Mouse (Mus musculus): ENCODE results near the gene Olfr770. TPM values are rescaled to one million over a fixed set of nuclear protein-coding genes. Genes with fewer than 3 reads are reported as not detected.
"Not testable (repeated sequence)": the region's sequence is repeated elsewhere in the genome, so short reads cannot be mapped to it uniquely, and the experiment has no call there.

Olfr770 gene
- total RNA-seq (2021) = not detected
- long read RNA-seq, experiment 1 = 0 reads
- long read RNA-seq, experiment 2 = 0 reads

DNA sequence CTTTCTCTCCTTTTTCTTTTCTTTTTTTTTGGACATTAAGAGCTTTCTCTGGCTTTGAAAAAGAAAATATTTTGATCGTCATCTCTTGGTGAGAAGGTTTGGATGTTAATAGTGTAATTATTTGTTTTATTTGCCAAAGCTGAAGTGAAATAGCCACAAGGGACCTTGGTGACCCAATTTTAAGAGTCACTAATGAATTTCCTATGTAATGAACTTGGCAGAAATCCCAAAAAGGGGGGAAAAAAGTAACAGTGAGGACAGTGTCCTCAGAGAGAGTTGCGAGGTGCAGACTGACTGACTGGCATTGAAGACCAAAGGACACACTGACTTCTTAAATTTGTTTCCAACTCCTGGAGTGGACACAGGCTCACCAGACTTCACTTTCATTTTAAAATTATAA lies at the start of gene Olfr770:
Gene Olfr770 (minus strand): TSS at position 101 of the 400 bp plus-strand sequence.
- DNase-seq = no peak

DNA sequence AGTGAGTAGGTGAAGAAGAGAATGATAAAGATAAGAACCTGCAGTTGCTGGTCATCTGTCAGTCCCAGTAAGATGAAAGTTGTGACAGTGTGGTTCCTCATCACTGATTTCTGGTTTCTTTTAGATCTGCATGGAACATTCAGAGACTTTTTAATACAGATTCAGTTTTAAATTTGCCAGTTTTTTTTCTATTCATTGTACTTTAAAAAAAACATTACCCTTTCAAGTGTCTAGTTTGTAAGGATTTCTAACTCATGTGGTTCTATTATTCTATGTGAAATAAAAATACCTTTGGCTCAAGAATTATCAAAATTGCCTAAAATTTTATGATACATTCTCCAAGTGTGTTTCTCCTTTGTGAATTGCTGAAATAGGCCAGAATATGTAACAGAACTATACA lies 48.5 kb upstream of the Olfr770 start, which contains the start of gene Olfr773:
Gene Olfr773 (minus strand): TSS at position 101 of the 400 bp plus-strand sequence.
- not testable (repeated sequence) for DNase-seq

DNA sequence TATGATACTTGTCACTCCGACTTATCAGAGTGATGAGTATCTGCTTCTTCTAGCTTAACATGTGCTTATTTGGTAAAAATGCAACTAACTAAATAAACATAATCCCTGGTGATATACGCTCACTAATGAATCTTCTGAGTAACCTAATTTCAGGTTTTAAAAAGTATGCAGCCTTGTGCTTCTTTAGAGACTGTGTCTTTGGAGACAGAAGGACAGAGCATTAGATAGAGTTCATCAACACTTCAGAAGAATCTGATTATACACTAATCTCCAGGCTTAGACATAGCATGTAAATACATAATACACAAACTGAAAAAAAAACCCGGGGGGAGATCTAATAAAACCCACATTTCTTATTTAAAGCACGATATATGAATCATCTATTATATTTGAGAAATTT lies 39.0 kb upstream of the Olfr770 start, which contains the start of gene Olfr772:
Gene Olfr772 (minus strand): TSS at position 101 of the 400 bp plus-strand sequence.
- not testable (repeated sequence) for DNase-seq

DNA sequence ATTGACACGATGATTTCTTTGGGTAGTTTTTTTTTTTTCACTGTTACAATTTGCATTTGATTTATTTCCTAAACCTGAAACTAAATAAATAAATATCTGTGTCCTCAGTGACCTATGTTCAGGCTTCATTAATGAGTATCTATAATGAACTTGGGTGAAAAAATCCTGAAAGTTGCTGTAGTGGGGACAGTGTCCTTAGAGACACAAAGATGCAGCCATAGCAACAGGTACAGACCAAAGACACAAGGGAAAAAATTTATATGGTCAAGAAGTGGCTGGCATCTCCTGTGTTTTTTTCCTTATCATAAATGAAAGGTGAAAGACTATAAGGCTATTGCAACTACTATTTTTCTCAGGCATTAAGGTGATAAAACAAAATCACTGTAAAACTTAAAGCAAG lies 25.9 kb upstream of the Olfr770 start, which contains the start of gene Olfr771:
Gene Olfr771 (minus strand): TSS at position 101 of the 400 bp plus-strand sequence.
- no peak for DNase-seq

DNA sequence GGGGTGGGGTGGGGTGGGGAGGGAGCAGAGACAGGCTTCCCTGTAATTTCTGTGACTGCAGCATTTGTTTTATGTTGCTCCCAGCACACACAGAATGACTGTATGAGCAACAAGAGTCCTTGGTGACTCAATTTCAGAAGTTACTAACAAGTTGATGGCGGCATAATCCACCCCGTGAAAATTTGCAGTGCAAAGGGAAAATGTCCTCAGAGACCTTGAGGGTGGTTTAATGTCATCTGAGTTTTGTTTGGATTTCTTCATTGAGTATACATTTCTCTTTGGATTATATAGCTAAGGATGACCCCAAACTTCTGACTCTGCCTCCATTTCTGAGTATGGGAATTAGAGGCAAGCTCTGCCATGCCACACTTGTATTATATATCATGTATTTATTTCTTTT lies 21.0 kb downstream of the Olfr770 start, which contains the start of gene Olfr769:
Gene Olfr769 (minus strand): TSS at position 101 of the 400 bp plus-strand sequence.
- DNase-seq = no peak

DNA sequence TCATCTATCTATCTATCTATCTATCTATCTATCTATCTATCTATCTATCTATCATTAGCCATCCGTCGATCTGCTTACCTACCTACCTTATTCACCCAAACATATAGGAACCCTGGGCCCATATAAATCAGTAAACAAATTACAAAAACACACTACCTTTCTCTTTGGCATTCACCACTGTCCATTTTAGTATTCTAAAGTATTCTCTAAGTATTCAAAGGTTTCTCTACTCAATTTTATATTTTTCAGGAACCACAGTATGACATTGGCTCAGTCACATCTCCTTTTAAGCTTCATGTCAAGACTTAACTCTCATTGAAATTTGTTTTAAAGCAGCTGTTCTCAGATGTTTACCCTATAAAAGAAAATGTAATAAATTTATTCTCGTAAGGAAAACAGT lies 23.7 kb downstream of the Olfr770 start:
- no peak for DNase-seq

DNA sequence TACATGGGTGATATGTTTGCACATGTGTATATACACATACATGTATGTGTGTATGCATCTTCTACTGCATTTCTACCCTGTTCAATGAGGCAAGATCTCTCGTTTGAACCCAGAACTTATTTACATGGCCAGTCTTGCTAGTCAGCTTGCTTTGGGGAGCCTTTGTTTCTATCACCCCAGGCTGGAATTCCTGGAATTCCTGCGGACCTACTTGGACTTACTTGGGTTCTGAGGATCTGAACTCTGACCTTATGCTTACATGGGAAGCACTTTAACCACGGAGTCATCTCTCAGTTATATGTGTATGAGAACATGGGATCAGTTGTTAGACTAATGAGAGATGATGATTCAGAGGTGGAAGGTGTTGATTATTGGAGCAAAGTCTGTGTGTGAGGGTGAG lies 37.6 kb downstream of the Olfr770 start:
- DNase-seq = no peak

DNA sequence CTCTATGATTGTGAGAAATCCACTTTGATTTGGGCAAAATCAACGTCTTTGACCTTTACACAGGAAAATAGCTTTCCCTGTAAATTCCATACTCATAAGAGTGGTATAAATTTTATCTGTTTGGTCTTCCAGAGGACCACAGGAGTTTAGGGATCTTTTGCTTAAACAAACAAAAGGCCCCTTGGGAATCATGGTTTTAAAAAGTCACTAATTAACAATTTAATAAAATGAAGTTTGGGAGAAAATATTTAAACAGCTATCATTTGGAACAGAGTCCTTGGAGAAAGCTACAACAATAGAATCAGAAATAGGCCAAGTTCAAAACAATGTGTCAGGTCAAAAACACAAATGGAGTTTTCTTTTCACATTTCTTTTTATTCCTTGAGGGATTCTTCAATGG lies 39.5 kb downstream of the Olfr770 start, which contains the start of gene Olfr768:
Gene Olfr768 (minus strand): TSS at position 101 of the 400 bp plus-strand sequence.
- no peak for DNase-seq

DNA sequence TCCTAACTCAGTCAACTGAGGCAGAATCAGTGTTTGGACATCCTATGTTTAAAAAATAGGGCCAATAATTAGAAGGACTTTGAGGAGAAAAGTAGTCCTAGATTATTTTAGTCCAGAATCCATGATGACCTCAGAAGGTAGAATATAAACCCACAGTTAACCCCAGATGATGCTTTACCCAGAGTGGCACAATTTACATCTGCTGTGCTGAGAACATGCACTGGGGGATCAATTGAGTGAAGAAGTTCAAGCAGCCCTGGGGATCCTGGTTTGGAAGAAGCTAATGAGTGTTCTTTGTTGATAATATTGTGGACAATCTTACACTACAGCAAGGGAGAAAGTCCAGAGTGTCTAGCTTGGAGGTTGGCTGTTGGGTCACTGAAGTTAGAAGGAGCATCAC lies 56.0 kb downstream of the Olfr770 start, which contains the start of gene Olfr767:
Gene Olfr767 (minus strand): TSS at position 101 of the 400 bp plus-strand sequence.
- not testable (repeated sequence) for DNase-seq

Other genes with a start within 250 kb of the Olfr770 start
- 1 to 10 TPM; 8.2 to 9.5 TPM for gene Gdf11, start 247.3 kb downstream of the Olfr770 start, total RNA-seq (2021)
- gene Cd63, start 238.0 kb downstream of the Olfr770 start, total RNA-seq (2021) = 100 to 1,000 TPM; 198 to 258 TPM
- 10 to 100 TPM in 1 of 2 experiments, 1 to 10 TPM in 1; 8.2 to 12.5 TPM for gene Rdh5, start 216.1 kb downstream of the Olfr770 start, total RNA-seq (2021)
- 100 to 1,000 TPM; 201 to 210 TPM for gene Bloc1s1, start 215.0 kb downstream of the Olfr770 start, total RNA-seq (2021)
- gene Itga7, start 205.2 kb downstream of the Olfr770 start, total RNA-seq (2021) = 100 to 1,000 TPM; 125 to 127 TPM
- gene Mettl7b, start 178.0 kb downstream of the Olfr770 start, total RNA-seq (2021) = under 1 TPM in 1 of 2 experiments, not detected in 1; 0.19 TPM
- gene Olfr9, start 149.6 kb downstream of the Olfr770 start, total RNA-seq (2021) = not detected
- not detected for gene Olfr763, start 128.2 kb downstream of the Olfr770 start, total RNA-seq (2021)
- not detected for gene Olfr764-ps1, start 99.1 kb downstream of the Olfr770 start, total RNA-seq (2021)
- not detected for gene Olfr765, start 89.0 kb downstream of the Olfr770 start, total RNA-seq (2021)
- gene Olfr766-ps1, start 70.0 kb downstream of the Olfr770 start, total RNA-seq (2021) = not detected
- not detected for gene Olfr767, start 56.1 kb downstream of the Olfr770 start, total RNA-seq (2021)
- gene Olfr768, start 39.6 kb downstream of the Olfr770 start, total RNA-seq (2021) = not detected
- not detected for gene Olfr769, start 21.1 kb downstream of the Olfr770 start, total RNA-seq (2021)
- gene Olfr771, start 25.8 kb upstream of the Olfr770 start, total RNA-seq (2021) = not detected
- not detected for gene Olfr772, start 38.9 kb upstream of the Olfr770 start, total RNA-seq (2021)
- gene Olfr773, start 48.4 kb upstream of the Olfr770 start, total RNA-seq (2021) = not detected
- not detected for gene Olfr774, start 97.2 kb upstream of the Olfr770 start, total RNA-seq (2021)
- not detected for gene Olfr775, start 109.4 kb upstream of the Olfr770 start, total RNA-seq (2021)
- not detected for gene Olfr776, start 120.1 kb upstream of the Olfr770 start, total RNA-seq (2021)
- gene Olfr777, start 132.5 kb upstream of the Olfr770 start, total RNA-seq (2021) = not detected
- gene Olfr780, start 179.1 kb upstream of the Olfr770 start, total RNA-seq (2021) = not detected
- gene Olfr781, start 189.9 kb upstream of the Olfr770 start, total RNA-seq (2021) = not detected
- not detected for gene Olfr782, start 209.9 kb upstream of the Olfr770 start, total RNA-seq (2021)
- not detected for gene Olfr784, start 245.1 kb upstream of the Olfr770 start, total RNA-seq (2021)

Measured in gastrocnemius, postnatal 10 days (tissue).